Mouse (Mus musculus) embryonic facial prominence, embryonic 15.5 days (tissue): ENCODE results near the gene Vmn1r7. TPM values are rescaled to one million over a fixed set of nuclear protein-coding genes. Genes with fewer than 3 reads are reported as not detected.
"Not testable (repeated sequence)": the region's sequence is repeated elsewhere in the genome, so short reads cannot be mapped to it uniquely, and the experiment has no call there.

Experiments used
- ATAC-seq: fragments of 200-750 bp; cut with Nextera tagmentation; 2 replicates; pipeline ENCODE4 v1.8.0; 2017; ENCODE audit warnings: low read depth, moderate TSS enrichment; ENCODE audit not compliant: insufficient number of reproducible peaks, low FRiP score, low TSS enrichment
- H3K27ac ChIP-seq: fragments of 300-500 bp; sonication (generic); replicated peaks from 2 replicates; pipeline ENCODE4 v1.5.1; 2015; ENCODE audit warnings: mild to moderate bottlenecking, inconsistent platforms
- H3K27me3 ChIP-seq: fragments of 300-500 bp; sonication (generic); 2 replicates; pipeline ENCODE4 v1.6.1; 2015; ENCODE audit warnings: inconsistent platforms
- H3K36me3 ChIP-seq: fragments of 300-500 bp; sonication (generic); 2 replicates; pipeline ENCODE4 v1.6.1; 2015; ENCODE audit warnings: mild to moderate bottlenecking, inconsistent platforms
- H3K4me1 ChIP-seq: fragments of 300-500 bp; sonication (generic); 2 replicates; pipeline ENCODE4 v1.6.1; 2015; ENCODE audit warnings: inconsistent platforms
- H3K4me2 ChIP-seq: fragments of 300-500 bp; sonication (generic); replicated peaks from 2 replicates; pipeline ENCODE4 v1.6.1; 2015; ENCODE audit warnings: mild to moderate bottlenecking, inconsistent platforms
- H3K4me3 ChIP-seq: fragments of 300-500 bp; sonication (generic); replicated peaks from 2 replicates; pipeline ENCODE4 v1.5.1; 2015; ENCODE audit warnings: mild to moderate bottlenecking, inconsistent platforms
- H3K9ac ChIP-seq: fragments of 300-500 bp; sonication (generic); 2 replicates; pipeline ENCODE4 v1.6.1; 2015; ENCODE audit warnings: inconsistent platforms
- H3K9me3 ChIP-seq: fragments of 300-500 bp; sonication (generic); replicated peaks from 2 replicates; pipeline ENCODE4 v1.6.1; 2016; ENCODE audit warnings: inconsistent platforms
- WGBS: fragments of 180-500 bp; shearing (Covaris S2); methylation state at CpG from one replicate; pipeline ENCODE4 v1.1.7; 2015; 5-methylcytosine and 5-hydroxymethylcytosine counted together
- polyA plus RNA-seq: library from polyadenylated mRNA; unstranded; fragments of >200 nt; fragmentation: Nextera tagmentation; extraction: Ambion mirVana; gene quantifications from 2 replicates; pipeline ENCODE4 v1.2.1, GENCODE M21; 2015

Vmn1r7 gene
- not detected in 2 replicates for polyA plus RNA-seq

- ATAC-seq: not testable (repeated sequence)
Measured at GRCm38 (mm10) chr6:57025224-57025623, at the start of gene Vmn1r7. TSS of gene Vmn1r7 (minus strand) at chr6:57025324.

GRCm38 (mm10) chr6:57066487-57066886, 41.4 kb upstream of the Vmn1r7 start, which contains the start of gene Vmn1r9:
TSS of gene Vmn1r9 (plus strand) at chr6:57066787.
- Histone ChIP-seq H3K9me3 (no peaks in the 10 kb centered on the region), H3K9ac (no peak within 1 kb of the TSS), H3K27ac (no peak within 1 kb of the TSS), H3K36me3 (no peaks in the 10 kb centered on the region), H3K27me3 (no peaks in the 10 kb centered on the region), H3K4me2 (no peak within 1 kb of the TSS), H3K4me3 (no peak within 1 kb of the TSS), H3K4me1 (no peaks in the 10 kb centered on the region)
- ATAC-seq: no peak
- WGBS: 68% methylated on average over 2 of the region's 2 CpGs

More at GRCm38 (mm10) chr6:57025224-57025623, at the start of gene Vmn1r7:
- 89% methylated on average over 2 of the region's 2 CpGs for WGBS
- H3K4me1 ChIP-seq, H3K9me3 ChIP-seq, H3K9ac ChIP-seq, H3K27me3 ChIP-seq, H3K27ac ChIP-seq, H3K36me3 ChIP-seq, H3K4me3 ChIP-seq, H3K4me2 ChIP-seq: not testable (repeated sequence)

GRCm38 (mm10) chr6:57063730-57064129, 38.6 kb upstream of the Vmn1r7 start:
- no peaks in the 10 kb centered on the region for H3K4me1 ChIP-seq
- no peak overlapping the region for H3K27ac ChIP-seq
- H3K9me3 ChIP-seq: no peaks in the 10 kb centered on the region
- H3K4me3 ChIP-seq: no peak overlapping the region
- ATAC-seq: no peak
- no peaks in the 10 kb centered on the region for H3K27me3 ChIP-seq
- no peak overlapping the region for H3K4me2 ChIP-seq
- H3K9ac ChIP-seq: no peak overlapping the region
- no peaks in the 10 kb centered on the region for H3K36me3 ChIP-seq

- Histone ChIP-seq H3K9ac (no peak overlapping the region), H3K4me2 (no peak overlapping the region), H3K4me3 (no peak overlapping the region), H3K36me3 (no peaks in the 10 kb centered on the region), H3K9me3 (no peaks in the 10 kb centered on the region), H3K27ac (no peak overlapping the region), H3K4me1 (no peaks in the 10 kb centered on the region), H3K27me3 (no peaks in the 10 kb centered on the region)
- 77% methylated on average over 2 of the region's 2 CpGs for WGBS
- no peak for ATAC-seq
Measured at GRCm38 (mm10) chr6:57034674-57035073, 9.6 kb upstream of the Vmn1r7 start.

- Histone ChIP-seq H3K27me3 (no peaks in the 10 kb centered on the region), H3K27ac (no peak within 1 kb of the TSS), H3K36me3 (no peaks in the 10 kb centered on the region), H3K9ac (no peak within 1 kb of the TSS), H3K4me2 (no peak within 1 kb of the TSS), H3K4me1 (no peaks in the 10 kb centered on the region), H3K9me3 (no peaks in the 10 kb centered on the region), H3K4me3 (no peak within 1 kb of the TSS)
- ATAC-seq: no peak
Measured at GRCm38 (mm10) chr6:57031984-57032383, 6.9 kb upstream of the Vmn1r7 start, which contains the start of gene Vmn1r8. TSS of gene Vmn1r8 (plus strand) at chr6:57032284.

- H3K4me1 ChIP-seq: no peaks in the 10 kb centered on the region
- H3K27ac ChIP-seq: no peak within 1 kb of the TSS
- no peak for ATAC-seq
- H3K4me2 ChIP-seq: no peak within 1 kb of the TSS
- no peak within 1 kb of the TSS for H3K9ac ChIP-seq
- H3K36me3 ChIP-seq: no peaks in the 10 kb centered on the region
- no peak within 1 kb of the TSS for H3K4me3 ChIP-seq
- 85% methylated on average over 2 of the region's 2 CpGs for WGBS
- H3K9me3 ChIP-seq: no peaks in the 10 kb centered on the region
- H3K27me3 ChIP-seq: no peaks in the 10 kb centered on the region
Measured at GRCm38 (mm10) chr6:56996943-56997342, 28.2 kb downstream of the Vmn1r7 start, which contains the start of gene Vmn1r6. TSS of gene Vmn1r6 (plus strand) at chr6:56997243.

Other genes starting within 250 kb of the Vmn1r7 start
- 25.5 and 29.0 TPM in 2 replicates for gene Kbtbd2, start 227.5 kb downstream of the Vmn1r7 start, polyA plus RNA-seq
- 218 and 222 TPM in 2 replicates for gene Fkbp9, start 193.3 kb downstream of the Vmn1r7 start, polyA plus RNA-seq
- 61.6 and 63.2 TPM in 2 replicates for gene Nt5c3, start 101.4 kb downstream of the Vmn1r7 start, polyA plus RNA-seq
- gene Vmn1r4, start 101.3 kb downstream of the Vmn1r7 start, polyA plus RNA-seq: 0.31 and 0.35 TPM in 2 replicates
- gene Vmn1r5, start 55.1 kb downstream of the Vmn1r7 start, polyA plus RNA-seq: not detected in 2 replicates
- gene Vmn1r6, start 28.1 kb downstream of the Vmn1r7 start, polyA plus RNA-seq: not detected in 2 replicates
- gene Vmn1r8, start 7.0 kb upstream of the Vmn1r7 start, polyA plus RNA-seq: not detected in 2 replicates
- not detected in 2 replicates for gene Vmn1r9, start 41.5 kb upstream of the Vmn1r7 start, polyA plus RNA-seq
- not detected in 2 replicates for gene Vmn1r10, start 84.1 kb upstream of the Vmn1r7 start, polyA plus RNA-seq
- gene Vmn1r11, start 108.1 kb upstream of the Vmn1r7 start, polyA plus RNA-seq: not detected in 2 replicates
- not detected in 2 replicates for gene Vmn1r12, start 131.6 kb upstream of the Vmn1r7 start, polyA plus RNA-seq
- not detected in 2 replicates for gene Vmn1r13, start 178.0 kb upstream of the Vmn1r7 start, polyA plus RNA-seq
- 0.12 TPM in 1 of 2 replicates, not detected in the other for gene Vmn1r14, start 206.4 kb upstream of the Vmn1r7 start, polyA plus RNA-seq
- not detected in 2 replicates for gene Vmn1r15, start 232.6 kb upstream of the Vmn1r7 start, polyA plus RNA-seq